10 mouse cellular contexts compared by ENCODE assay signal in the genomic region with DNA sequence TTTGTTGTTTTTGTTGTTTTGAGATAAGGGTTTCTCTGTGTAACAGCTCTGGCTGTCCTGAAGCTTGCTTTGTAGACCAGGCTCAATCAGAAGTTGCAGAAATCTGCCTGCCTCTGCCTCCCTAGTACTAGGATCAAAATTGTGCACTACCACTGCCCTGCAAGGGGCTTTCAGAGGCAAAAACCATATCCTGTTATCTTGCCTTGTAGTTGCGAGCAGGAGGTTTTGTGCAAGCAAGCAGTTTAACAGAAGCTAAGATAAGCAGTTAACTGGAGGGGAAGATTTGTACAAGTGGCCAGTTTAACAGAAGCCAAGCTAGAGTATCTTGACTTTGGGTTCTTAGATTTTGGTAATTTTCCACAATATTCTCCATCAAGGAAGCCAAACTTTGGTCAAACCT. TPM values are rescaled to one million over a fixed set of nuclear protein-coding genes. Genes with fewer than 3 reads are reported as not detected.
DNase-seq lines count a peak whose midpoint lies in the region; ATAC-seq lines count a peak whose summit lies in the region.
"Had no signal": no experiment of that assay in that cellular context is flagged by ENCODE, and none has a peak within 500 bp of the region (broad histone marks: within the 10 kb centered on the region; RNA-seq: fewer than 3 reads in every experiment).

No protein-coding gene starts in this region.

- ATAC-seq in midbrain, embryonic 11.5 days (ENCODE audit: low FRiP score), result no peak
- ATAC-seq in midbrain, embryonic 16.5 days, result no peak
- ATAC-seq in kidney, embryonic 16.5 days (ENCODE audit: low FRiP score, low TSS enrichment), result no peak

- H3K27me3 ChIP-seq in heart, embryonic 10.5 days (ENCODE audit: insufficient read depth, poor library complexity, severe bottlenecking), result no peaks in the 10 kb centered on the region
- H3K27me3 ChIP-seq in midbrain, embryonic 11.5 days (ENCODE audit: control insufficient read depth, insufficient read depth, low read length), result no peaks in the 10 kb centered on the region
- H3K27me3 ChIP-seq in midbrain, embryonic 16.5 days (ENCODE audit: control insufficient read depth, insufficient read depth, low read depth, low read length), result no peaks in the 10 kb centered on the region
- no peaks in the 10 kb centered on the region for H3K27me3 ChIP-seq in splenic B cell, adult 2 months (ENCODE audit: control insufficient read depth, insufficient read depth, low read length, poor library complexity, severe bottlenecking)
- H3K27me3 ChIP-seq in kidney, embryonic 16.5 days (ENCODE audit: insufficient read depth, low read length), result no peaks in the 10 kb centered on the region
- H3K27me3 ChIP-seq: limb, embryonic 13.5 days had no signal

- no peak overlapping the region for H3K9ac ChIP-seq in midbrain, embryonic 11.5 days (ENCODE audit: low read length)
- no peak overlapping the region for H3K9ac ChIP-seq in midbrain, embryonic 16.5 days (ENCODE audit: low read depth, low read length)
- no peak overlapping the region for H3K9ac ChIP-seq in kidney, embryonic 16.5 days (replicated peaks; ENCODE audit: low read length)
- H3K9ac ChIP-seq: limb, embryonic 13.5 days had no signal

- no peaks in the 10 kb centered on the region for H3K4me1 ChIP-seq in heart, embryonic 10.5 days
- H3K4me1 ChIP-seq in midbrain, embryonic 11.5 days (ENCODE audit: control insufficient read depth, insufficient read depth, low read length), result no peaks in the 10 kb centered on the region
- H3K4me1 ChIP-seq in midbrain, embryonic 16.5 days (ENCODE audit: control insufficient read depth, insufficient read depth, low read length), result 0 out of 2 replicates have a peak, but pooled peaks cover 3% of the 10 kb centered on the region
- H3K4me1 ChIP-seq in kidney, embryonic 16.5 days (ENCODE audit: insufficient read depth, low read length), result peaks cover 4% of the 10 kb centered on the region; the same call in 1 of the 2 replicates

- no peak overlapping the region for H3K4me2 ChIP-seq in midbrain, embryonic 11.5 days
- no peak overlapping the region for H3K4me2 ChIP-seq in midbrain, embryonic 16.5 days (ENCODE audit: low read length)
- no peak overlapping the region for H3K4me2 ChIP-seq in kidney, embryonic 16.5 days (replicated peaks; ENCODE audit: low read depth, low read length)

- intact Hi-C loops in heart, postnatal 14 days (cut with DNase I), result loop anchor here (5.0 to 10.0 kb wide), 5 partner anchors 64 to 408 kb away; no protein-coding TSS in a partner anchor

- peaks cover 33% of the 10 kb centered on the region for H3K9me3 ChIP-seq in heart, embryonic 10.5 days
- peaks cover 54% of the 10 kb centered on the region for H3K9me3 ChIP-seq in midbrain, embryonic 11.5 days (ENCODE audit: control insufficient read depth, low read length)
- peaks cover 37% of the 10 kb centered on the region for H3K9me3 ChIP-seq in midbrain, embryonic 16.5 days (replicated peaks; ENCODE audit: control insufficient read depth, low read length, poor library complexity, severe bottlenecking)
- H3K9me3 ChIP-seq in kidney, embryonic 16.5 days (ENCODE audit: low read length), result peaks cover 59% of the 10 kb centered on the region

- WGBS in heart, embryonic 10.5 days, result 89% methylated on average over 1 of the region's 1 CpGs
- WGBS in midbrain, embryonic 11.5 days, result 94% methylated on average over 1 of the region's 1 CpGs
- WGBS in midbrain, embryonic 16.5 days, result 91% methylated on average over 1 of the region's 1 CpGs
- 95% methylated on average over 1 of the region's 1 CpGs for WGBS in kidney, embryonic 16.5 days

- no peak overlapping the region; the same call in 1 of the 2 replicates for H3K4me3 ChIP-seq in heart, embryonic 10.5 days
- no peak overlapping the region for H3K4me3 ChIP-seq in midbrain, embryonic 11.5 days (ENCODE audit: low read depth, low read length)
- no peak overlapping the region for H3K4me3 ChIP-seq in midbrain, embryonic 16.5 days (ENCODE audit: low read depth, low read length)
- no peak overlapping the region for H3K4me3 ChIP-seq in kidney, embryonic 16.5 days (ENCODE audit: low read length)

- no peak overlapping the region for H3K27ac ChIP-seq in heart, embryonic 10.5 days
- H3K27ac ChIP-seq in midbrain, embryonic 11.5 days (ENCODE audit: low read depth, low read length), result no peak overlapping the region
- no peak overlapping the region for H3K27ac ChIP-seq in midbrain, embryonic 16.5 days (ENCODE audit: low read length)
- H3K27ac ChIP-seq in kidney, embryonic 16.5 days (ENCODE audit: low read length), result no peak overlapping the region
- H3K27ac ChIP-seq: limb, embryonic 13.5 days had no signal

- peak; percentile 42 for DNase-seq in heart, embryonic 10.5 days (ENCODE audit: low spot score)
- DNase-seq in heart, postnatal 14 days, result no peak
- peak; percentile 89 for DNase-seq in midbrain, embryonic 11.5 days (ENCODE audit: low spot score, missing footprints)
- DNase-seq in embryo, embryonic 9.5 days (ENCODE audit: extremely low spot score), result peak; percentile 4
- DNase-seq in splenic B cell, adult 2 months (ENCODE audit: low read depth, low spot score), result peak; percentile 34
- no peak for DNase-seq in cerebellum, adult 11 months
- DNase-seq: right cerebral cortex, adult 18-20 months had no signal

- peaks cover 53% of the 10 kb centered on the region for H3K36me3 ChIP-seq in heart, embryonic 10.5 days
- peaks cover 21% of the 10 kb centered on the region for H3K36me3 ChIP-seq in midbrain, embryonic 11.5 days (ENCODE audit: control insufficient read depth, insufficient read depth, low read length)
- peaks cover 30% of the 10 kb centered on the region for H3K36me3 ChIP-seq in midbrain, embryonic 16.5 days (ENCODE audit: control insufficient read depth, insufficient read depth, low read length)
- H3K36me3 ChIP-seq in splenic B cell, adult 2 months (ENCODE audit: control insufficient read depth, insufficient read depth, low read length, poor library complexity, severe bottlenecking), result no peaks in the 10 kb centered on the region; the same call in 1 of the 2 replicates
- H3K36me3 ChIP-seq in kidney, embryonic 16.5 days (ENCODE audit: insufficient read depth, low read length), result peaks cover 46% of the 10 kb centered on the region

RNA-seq across cellular contexts. Expression of gene Trim24, which starts 2.2 kb away (rescaled TPM):
- polyA plus RNA-seq in heart, embryonic 10.5 days (2016; fragmentation: Nextera tagmentation; extraction: Ambion mirVana), result 10.2 and 15.4 TPM in 2 replicates
- total RNA-seq in heart, postnatal 14 days (2021), result 10 to 100 TPM; 42.0 to 44.8 TPM
- 45.5 and 47.0 TPM in 2 replicates for polyA plus RNA-seq in midbrain, embryonic 11.5 days (2014; fragmentation: Nextera tagmentation; extraction: Ambion mirVana)
- polyA plus RNA-seq in midbrain, embryonic 16.5 days (2015; fragmentation: Nextera tagmentation; extraction: Ambion mirVana), result 17.2 and 20.2 TPM in 2 replicates
- 13.1 and 15.9 TPM in 2 replicates for polyA plus RNA-seq in kidney, embryonic 16.5 days (2015; fragmentation: Nextera tagmentation; extraction: Ambion mirVana)

Comparison
In these comparisons a context has a peak if more than half of its experiments do, and no peak if none do; other contexts are left out.
1. DNase-seq: peak in heart, embryonic 10.5 days (single experiment), midbrain, embryonic 11.5 days (single experiment), embryo, embryonic 9.5 days (single experiment) and splenic B cell, adult 2 months (single experiment); none in heart, postnatal 14 days (0 of 2) and cerebellum, adult 11 months (single experiment).